Mouse (Mus musculus) G1E-ER4 (cell line): ENCODE data around the gene Tcp10b. TPM values are rescaled to one million over a fixed set of nuclear protein-coding genes. Genes with fewer than 3 reads are reported as not detected.
"Not testable (repeated sequence)": the region's sequence is repeated elsewhere in the genome, so short reads cannot be mapped to it uniquely, and the experiment has no call there.

Experiments used
- GATA1 ChIP-seq: IDR thresholded peaks from one replicate; pipeline ENCODE4 v1.8.0; 2012; ENCODE audit warnings: low read length, inconsistent platforms
- polyA plus RNA-seq: library from polyadenylated mRNA; stranded (reverse); fragments of >175 nt; gene quantifications from 2 replicates; pipeline ENCODE4 v1.2.3, GENCODE M21; 2012

Gene Tcp10b
- not detected in 2 replicates for polyA plus RNA-seq

DNA sequence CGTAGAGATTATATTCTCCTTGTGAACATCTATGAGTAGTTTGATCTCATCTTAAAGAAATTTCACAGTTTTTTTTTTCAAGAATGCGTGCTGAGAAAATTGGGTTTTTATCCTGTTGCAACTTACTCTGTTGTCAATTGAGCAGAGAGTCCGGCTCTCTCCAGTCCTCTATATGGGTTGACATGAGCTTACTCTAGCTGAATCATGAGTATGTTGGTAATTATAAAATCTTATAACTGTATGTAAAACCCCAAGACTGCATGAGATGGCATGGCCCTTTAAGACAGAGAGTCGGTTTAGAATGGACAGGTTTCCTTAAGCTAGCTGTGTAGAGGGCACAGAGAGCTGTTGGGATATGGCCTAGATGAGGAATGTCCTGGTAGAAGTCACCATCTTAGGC, at the start of gene Tcp10b:
Gene Tcp10b, plus strand, starts transcription at position 301 of the 400 bp plus-strand sequence.
- TF ChIP-seq GATA1 = not testable (repeated sequence)

DNA sequence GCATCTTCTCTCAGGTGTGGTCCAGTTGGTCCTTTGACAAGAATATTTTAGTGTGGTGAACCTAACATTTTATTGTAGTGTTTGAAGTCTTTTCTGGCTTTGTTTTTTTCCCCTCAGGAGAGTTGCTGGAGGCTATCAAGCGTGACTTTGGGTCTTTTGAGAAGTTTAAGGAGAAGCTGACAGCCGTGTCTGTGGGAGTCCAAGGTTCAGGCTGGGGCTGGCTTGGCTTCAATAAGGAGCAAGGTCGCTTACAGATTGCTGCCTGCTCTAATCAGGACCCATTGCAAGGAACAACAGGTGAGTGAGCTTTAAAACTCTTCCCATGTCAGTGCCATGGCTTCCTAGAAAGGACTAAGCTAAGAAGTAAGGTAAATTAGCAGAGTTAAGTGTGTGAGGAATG, 47.6 kb upstream of the Tcp10b start:
- TF ChIP-seq GATA1 = no peak

DNA sequence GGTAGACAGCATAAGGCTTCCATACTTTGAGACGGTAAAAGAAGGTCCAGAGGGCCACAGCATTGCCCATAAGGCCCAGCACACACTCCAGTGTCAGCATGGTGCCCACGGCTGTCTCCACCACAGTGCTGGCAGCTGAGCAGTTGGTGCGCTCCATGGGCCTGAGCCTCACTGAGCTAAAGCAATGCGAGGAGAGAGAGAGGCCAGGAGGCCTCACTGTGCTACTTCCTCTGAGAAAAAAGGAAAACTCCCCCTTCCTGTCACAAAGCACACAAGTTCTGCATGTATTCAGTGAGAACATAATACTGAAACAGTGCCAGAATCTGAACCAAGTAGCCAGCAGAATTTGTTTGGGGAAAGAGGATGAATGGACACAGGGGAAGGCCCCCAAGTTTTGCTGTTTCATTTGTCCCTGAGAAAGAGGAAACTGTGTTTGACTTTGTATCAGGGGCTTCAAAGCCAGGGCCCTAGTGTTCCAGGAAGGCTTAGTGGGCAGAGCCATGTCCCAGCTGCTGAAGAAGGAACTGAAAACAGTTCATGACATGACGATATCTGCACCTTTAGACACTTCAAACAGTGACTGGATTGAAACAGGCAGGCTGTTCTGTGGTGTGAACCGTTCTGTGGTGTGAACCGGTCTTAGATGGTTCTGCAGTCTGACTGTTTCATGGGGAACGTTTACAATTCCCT, 8.6 kb upstream of the Tcp10b start, which contains the start of gene Gpr31b:
Gene Gpr31b, minus strand, starts transcription at position 173 of the 690 bp plus-strand sequence.
- TF ChIP-seq GATA1 = not testable (repeated sequence)

DNA sequence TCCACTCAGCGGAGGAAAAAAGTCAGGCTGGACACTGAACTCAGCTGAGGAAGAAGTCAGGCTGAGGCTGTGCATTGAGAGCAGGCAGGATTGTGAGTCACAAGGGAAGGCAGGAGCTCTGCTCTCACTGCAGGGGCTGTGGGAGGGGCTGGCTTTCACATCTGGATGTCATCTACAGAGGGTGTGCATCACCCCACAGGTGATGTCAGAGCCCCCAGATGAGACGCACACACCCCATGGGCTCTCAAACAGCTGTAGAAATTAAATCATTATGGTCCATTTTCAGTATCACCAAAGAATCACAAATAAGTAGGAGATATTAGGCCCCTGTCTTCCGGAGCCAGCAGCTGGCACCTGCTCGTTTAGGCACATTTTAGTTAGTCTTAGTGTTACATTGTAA, 70.8 kb downstream of the Tcp10b start, which contains the start of gene Unc93a:
Gene Unc93a, minus strand, starts transcription at position 101 of the 400 bp plus-strand sequence.
- TF ChIP-seq GATA1 = not testable (repeated sequence)

Other genes starting within 250 kb of the Tcp10b start
- gene Mas1, start 193.0 kb upstream of the Tcp10b start, polyA plus RNA-seq = not detected in 2 replicates
- gene Mrgprh, start 185.1 kb upstream of the Tcp10b start, polyA plus RNA-seq = not detected in 2 replicates
- gene Pnldc1, start 150.9 kb upstream of the Tcp10b start, polyA plus RNA-seq = not detected in 2 replicates
- gene Tcp1, start 145.4 kb upstream of the Tcp10b start, polyA plus RNA-seq = 23.7 and 53.6 TPM in 2 replicates
- 64.7 and 118 TPM in 2 replicates for gene Mrpl18, start 144.8 kb upstream of the Tcp10b start, polyA plus RNA-seq
- gene Acat3, start 120.5 kb upstream of the Tcp10b start, polyA plus RNA-seq = 0.05 TPM in 1 of 2 replicates, not detected in the other
- gene Acat2, start 100.4 kb upstream of the Tcp10b start, polyA plus RNA-seq = 20.6 and 26.4 TPM in 2 replicates
- gene Wtap, start 66.9 kb upstream of the Tcp10b start, polyA plus RNA-seq = 37.2 and 50.4 TPM in 2 replicates
- 554 and 793 TPM in 2 replicates for gene Sod2, start 54.3 kb upstream of the Tcp10b start, polyA plus RNA-seq
- gene Gpr31b, start 8.8 kb upstream of the Tcp10b start, polyA plus RNA-seq = not detected in 2 replicates
- gene Unc93a, start 70.7 kb downstream of the Tcp10b start, polyA plus RNA-seq = not detected in 2 replicates
- gene Smok2a, start 160.1 kb downstream of the Tcp10b start, polyA plus RNA-seq = not detected in 2 replicates
- not detected in 2 replicates for gene Smok2b, start 169.2 kb downstream of the Tcp10b start, polyA plus RNA-seq